Mouse (Mus musculus) kidney, embryonic 16.5 days (tissue): Measurements from ENCODE around the gene Card9. TPM values are rescaled to one million over a fixed set of nuclear protein-coding genes. Genes with fewer than 3 reads are reported as not detected.
A peak's percentile ranks its signal among the peaks of the same experiment; 100 is the strongest.

Experiments used
- ATAC-seq: fragments of 200-750 bp; cut with Nextera tagmentation; 2 replicates; pipeline ENCODE4 v1.8.0; 2017; ENCODE audit warnings: moderate TSS enrichment; ENCODE audit not compliant: low FRiP score, low TSS enrichment
- H3K27ac ChIP-seq: fragments of 300-500 bp; sonication (generic); 2 replicates; pipeline ENCODE4 v1.5.1; 2014; ENCODE audit warnings: low read length
- H3K27me3 ChIP-seq: fragments of 300-500 bp; sonication (generic); 2 replicates; pipeline ENCODE4 v1.6.1; 2014; ENCODE audit warnings: low read length, control low read depth, mixed read lengths; ENCODE audit not compliant: insufficient read depth
- H3K36me3 ChIP-seq: fragments of 300-500 bp; sonication (generic); 2 replicates; pipeline ENCODE4 v1.6.1; 2014; ENCODE audit warnings: low read length, control low read depth, mixed read lengths; ENCODE audit not compliant: insufficient read depth
- H3K4me1 ChIP-seq: fragments of 300-500 bp; sonication (generic); 2 replicates; pipeline ENCODE4 v1.6.1; 2014; ENCODE audit warnings: low read length, control low read depth, mixed read lengths; ENCODE audit not compliant: insufficient read depth
- H3K4me2 ChIP-seq: fragments of 300-500 bp; sonication (generic); replicated peaks from 2 replicates; pipeline ENCODE4 v1.6.1; 2014; ENCODE audit warnings: low read depth, low read length
- H3K4me3 ChIP-seq: fragments of 300-500 bp; sonication (generic); 2 replicates; pipeline ENCODE4 v1.5.1; 2014; ENCODE audit warnings: mild to moderate bottlenecking, low read length
- H3K9ac ChIP-seq: fragments of 300-500 bp; sonication (generic); replicated peaks from 2 replicates; pipeline ENCODE4 v1.6.1; 2014; ENCODE audit warnings: low read length
- H3K9me3 ChIP-seq: fragments of 300-500 bp; sonication (generic); 2 replicates; pipeline ENCODE4 v1.6.1; 2016; ENCODE audit warnings: low read length, control low read depth
- WGBS: fragments of 180-500 bp; shearing (Covaris S2); extraction: QIAGEN DNeasy Blood & Tissue Kit; methylation state at CpG from one replicate; pipeline ENCODE4 v1.1.7; 2014; 5-methylcytosine and 5-hydroxymethylcytosine counted together
- polyA plus RNA-seq: library from polyadenylated mRNA; unstranded; fragments of >200 nt; fragmentation: Nextera tagmentation; extraction: Ambion mirVana; gene quantifications from 2 replicates; pipeline ENCODE4 v1.2.1, GENCODE M21; 2015

Card9 gene
- polyA plus RNA-seq, 1 experiment from 2014 or later: 0.92 TPM

DNA sequence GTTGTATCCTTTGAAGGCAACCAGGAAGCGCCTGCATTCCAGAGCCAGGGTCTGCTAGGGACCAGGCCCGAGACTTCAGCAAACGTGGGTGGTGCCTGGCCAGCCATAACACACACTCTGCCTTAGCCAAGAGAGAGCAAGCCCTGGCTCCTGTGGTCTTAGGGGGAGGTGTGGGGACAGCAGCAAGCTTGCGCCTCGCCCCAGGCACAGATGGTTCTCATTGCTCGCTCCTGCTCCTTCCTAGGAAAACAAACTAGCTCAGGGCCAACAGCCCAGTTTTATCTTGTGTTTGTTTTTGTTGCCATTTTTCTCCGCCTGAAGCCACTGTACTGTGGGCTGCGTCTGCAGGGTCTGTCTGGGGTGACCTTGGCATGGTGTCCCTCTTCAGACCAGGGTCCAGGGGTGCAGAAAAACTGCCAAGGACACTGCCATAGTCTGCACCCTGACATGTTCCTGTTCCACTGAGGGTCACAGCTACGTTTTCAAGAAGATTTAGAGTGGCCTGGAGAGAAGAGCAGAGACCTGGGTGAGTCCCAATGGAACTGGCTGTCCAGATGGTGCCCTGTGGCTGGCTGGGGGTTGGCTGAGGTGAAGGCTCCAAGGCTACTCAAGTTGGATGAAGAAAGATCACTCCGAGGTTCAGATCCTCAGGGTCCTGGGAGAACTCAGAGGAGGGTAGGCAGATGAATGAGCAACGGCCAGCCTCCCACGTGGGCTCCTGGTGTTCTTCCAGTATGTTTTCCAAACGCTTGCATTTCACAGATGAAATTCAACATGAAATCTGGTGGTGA lies 46.2 kb downstream of the Card9 start:
- WGBS: 32% methylated on average over 13 of the region's 13 CpGs
- Histone ChIP-seq H3K27ac (peak overlapping the region; percentile 97), H3K4me3 (peak overlapping the region; percentile 93), H3K4me2 (peak overlapping the region; percentile 89), H3K9ac (peak overlapping the region; percentile 95), H3K36me3 (no peaks in the 10 kb centered on the region), H3K4me1 (peaks cover 41% of the 10 kb centered on the region), H3K9me3 (no peaks in the 10 kb centered on the region), H3K27me3 (no peaks in the 10 kb centered on the region)
- peak; percentile 69 for ATAC-seq

DNA sequence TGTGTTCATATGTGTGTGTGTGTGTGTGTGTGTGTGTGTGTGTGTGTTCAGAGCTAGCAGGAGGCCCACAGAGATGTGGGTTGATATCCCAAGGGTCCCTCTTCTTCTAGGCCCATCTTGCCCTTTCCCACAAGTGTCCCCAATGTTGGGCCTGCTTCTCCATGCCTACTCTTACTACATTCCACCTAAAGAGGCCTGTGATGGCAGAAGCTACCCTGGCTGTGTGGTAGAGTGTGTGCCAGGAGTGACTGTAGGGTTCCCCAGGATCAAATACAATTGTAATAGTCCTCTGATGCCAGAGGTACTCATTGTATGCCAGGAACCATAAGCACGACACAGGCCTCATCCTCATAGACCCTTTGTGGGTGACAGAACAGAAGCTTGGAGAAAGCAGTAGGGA lies 47.3 kb downstream of the Card9 start:
- no peak overlapping the region for H3K9ac ChIP-seq
- WGBS: 97% methylated on average over 1 of the region's 1 CpGs
- H3K4me1 ChIP-seq: peaks cover 39% of the 10 kb centered on the region
- no peak for ATAC-seq
- H3K27me3 ChIP-seq: no peaks in the 10 kb centered on the region
- no peaks in the 10 kb centered on the region for H3K36me3 ChIP-seq
- H3K9me3 ChIP-seq: no peaks in the 10 kb centered on the region
- H3K4me3 ChIP-seq: no peak overlapping the region
- H3K4me2 ChIP-seq: no peak overlapping the region
- peak overlapping the region; percentile 97 for H3K27ac ChIP-seq

DNA sequence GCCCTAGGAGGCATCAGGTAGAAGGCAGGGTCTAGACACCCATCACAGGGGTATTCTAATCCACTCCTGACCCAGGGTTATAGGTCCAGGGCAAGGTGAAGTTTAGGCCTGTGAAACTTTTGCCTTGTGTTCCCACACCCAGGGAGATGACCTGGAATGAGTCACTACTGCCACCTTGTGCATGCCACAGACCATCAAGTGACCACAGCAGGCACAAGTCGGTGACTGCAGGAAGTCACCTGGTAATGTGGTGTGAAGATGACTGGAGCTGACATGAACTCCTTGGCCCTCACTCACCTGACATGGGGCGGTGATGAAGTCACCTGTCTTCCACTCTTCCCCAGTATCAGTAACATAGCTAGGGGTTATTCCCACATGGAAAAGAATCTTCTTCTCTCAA lies 47.9 kb downstream of the Card9 start:
- Histone ChIP-seq H3K27me3 (no peaks in the 10 kb centered on the region), H3K9me3 (no peaks in the 10 kb centered on the region), H3K9ac (no peak overlapping the region), H3K4me2 (no peak overlapping the region), H3K36me3 (no peaks in the 10 kb centered on the region), H3K4me1 (peaks cover 39% of the 10 kb centered on the region), H3K4me3 (no peak overlapping the region), H3K27ac (no peak overlapping the region)
- WGBS: 65% methylated on average over 2 of the region's 2 CpGs
- no peak for ATAC-seq

DNA sequence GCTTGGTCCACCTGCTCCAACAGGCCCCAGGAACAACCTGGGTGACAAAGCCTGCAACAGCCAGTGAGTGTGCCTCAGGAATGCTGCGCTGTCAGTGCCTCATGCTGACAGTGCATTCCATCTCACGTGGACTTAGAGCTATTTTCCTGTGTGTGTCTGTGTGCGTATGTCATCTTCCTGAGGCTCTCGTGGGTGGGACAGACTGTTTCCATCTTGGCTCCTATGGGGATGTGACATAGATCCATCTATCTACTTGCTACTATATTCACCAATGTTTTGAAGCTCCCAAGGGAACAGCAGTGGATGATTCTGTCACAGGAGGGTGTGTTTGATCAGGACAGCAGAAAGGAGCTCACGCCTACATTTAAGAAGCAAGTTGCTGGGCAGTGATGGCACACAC lies 48.8 kb downstream of the Card9 start:
- ATAC-seq: no peak
- Histone ChIP-seq H3K27me3 (no peaks in the 10 kb centered on the region), H3K4me1 (peaks cover 34% of the 10 kb centered on the region), H3K9me3 (no peaks in the 10 kb centered on the region), H3K27ac (no peak overlapping the region), H3K4me2 (no peak overlapping the region), H3K9ac (no peak overlapping the region), H3K36me3 (no peaks in the 10 kb centered on the region), H3K4me3 (no peak overlapping the region)
- 74% methylated on average over 5 of the region's 5 CpGs for WGBS

DNA sequence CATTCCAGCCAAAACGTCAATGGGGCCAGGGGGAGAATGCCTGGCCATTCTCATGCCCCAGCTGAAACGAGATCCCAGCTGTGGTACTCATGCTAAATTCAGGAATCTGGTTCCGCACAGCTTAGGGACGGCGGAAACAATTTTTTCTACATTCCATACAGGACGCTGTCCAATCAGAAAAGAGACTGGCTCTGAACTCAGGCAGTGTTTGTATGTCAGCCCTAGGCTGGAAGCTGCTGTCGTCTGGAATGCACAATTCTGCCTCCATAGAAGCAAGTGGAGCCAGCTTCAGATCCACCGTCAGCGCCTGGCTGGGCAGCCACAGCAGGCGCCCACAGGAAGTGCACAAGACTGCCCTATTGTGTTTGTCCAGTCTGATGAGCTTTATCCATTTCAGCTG lies 51.0 kb downstream of the Card9 start:
- Histone ChIP-seq H3K36me3 (no peaks in the 10 kb centered on the region), H3K9ac (peak overlapping the region; percentile 31; the same call in 1 of the 2 replicates), H3K4me2 (no peak overlapping the region; the same call in 1 of the 2 replicates), H3K27ac (peak overlapping the region; percentile 76), H3K4me3 (no peak overlapping the region), H3K4me1 (peaks cover 22% of the 10 kb centered on the region), H3K9me3 (no peaks in the 10 kb centered on the region), H3K27me3 (no peaks in the 10 kb centered on the region)
- ATAC-seq: peak; percentile 52
- WGBS: 24% methylated on average over 10 of the region's 10 CpGs

DNA sequence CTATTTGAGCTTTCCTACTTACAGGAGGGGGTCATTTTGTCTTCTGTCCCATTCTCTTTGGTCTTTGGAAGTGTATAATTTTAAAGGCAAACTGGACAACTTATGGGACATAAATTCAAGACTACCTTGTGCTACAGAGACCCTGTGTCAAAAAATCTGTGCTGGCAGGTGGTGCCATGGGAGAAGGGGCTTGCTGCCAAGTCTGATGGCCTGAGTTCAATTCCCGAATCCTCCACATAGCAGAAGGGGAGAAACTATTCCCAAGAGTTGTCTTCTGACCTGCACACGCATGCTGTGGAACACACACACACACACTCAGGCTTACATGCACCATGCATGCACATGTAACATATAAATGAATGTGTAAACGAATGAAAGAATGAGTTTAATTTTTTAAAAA lies 54.0 kb downstream of the Card9 start:
- Histone ChIP-seq H3K36me3 (no peaks in the 10 kb centered on the region), H3K9me3 (no peaks in the 10 kb centered on the region), H3K27ac (no peak overlapping the region), H3K4me3 (no peak overlapping the region), H3K27me3 (no peaks in the 10 kb centered on the region), H3K9ac (no peak overlapping the region), H3K4me2 (no peak overlapping the region), H3K4me1 (peaks cover 13% of the 10 kb centered on the region)
- ATAC-seq: no peak
- 88% methylated on average over 3 of the region's 3 CpGs for WGBS

DNA sequence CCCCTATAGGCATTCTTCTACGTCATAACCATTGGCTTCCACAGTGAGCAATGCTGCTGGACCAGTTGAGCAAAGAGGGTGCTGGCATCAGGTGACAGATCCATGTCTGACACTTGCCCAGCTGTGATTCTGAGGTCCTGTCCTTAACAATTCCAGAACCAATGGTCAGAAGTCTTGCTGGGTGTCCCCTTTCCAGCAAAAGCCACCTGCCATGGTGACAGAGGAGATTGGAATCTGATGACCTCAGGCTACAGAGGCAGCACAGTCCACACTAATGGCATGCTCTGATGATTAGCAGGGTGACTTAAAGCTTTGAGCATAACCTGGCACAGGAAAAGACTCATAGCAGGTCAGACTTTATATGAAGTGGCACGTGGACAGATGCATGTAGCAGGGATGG lies 55.2 kb downstream of the Card9 start:
- no peak overlapping the region for H3K4me2 ChIP-seq
- H3K9ac ChIP-seq: no peak overlapping the region
- no peaks in the 10 kb centered on the region for H3K36me3 ChIP-seq
- ATAC-seq: no peak
- H3K4me1 ChIP-seq: peaks cover 13% of the 10 kb centered on the region
- no peaks in the 10 kb centered on the region for H3K27me3 ChIP-seq
- no peak overlapping the region for H3K4me3 ChIP-seq
- no peaks in the 10 kb centered on the region for H3K9me3 ChIP-seq
- WGBS: 73% methylated on average over 2 of the region's 2 CpGs
- H3K27ac ChIP-seq: no peak overlapping the region

DNA sequence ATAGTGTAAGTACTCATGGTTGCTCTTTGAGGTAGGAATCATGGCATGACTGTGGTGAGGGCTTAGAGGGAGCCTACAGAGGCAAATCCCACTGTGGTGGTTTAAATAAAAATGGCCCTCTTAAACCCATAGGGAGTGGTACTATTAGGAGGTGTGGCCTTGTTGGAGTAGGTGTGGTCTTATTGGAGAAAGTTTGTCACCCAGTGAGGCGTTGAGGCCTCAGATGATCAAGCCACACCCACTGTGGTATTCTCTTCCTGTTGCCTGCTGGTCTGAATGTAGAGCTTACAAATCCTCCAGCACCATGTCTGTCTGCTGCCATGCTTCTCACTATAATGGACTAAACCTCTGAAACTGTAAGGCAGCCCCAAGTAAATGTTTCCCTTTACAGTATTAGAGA lies 56.0 kb downstream of the Card9 start:
- H3K4me2 ChIP-seq: no peak overlapping the region
- no peak overlapping the region for H3K27ac ChIP-seq
- H3K4me3 ChIP-seq: no peak overlapping the region
- H3K9me3 ChIP-seq: no peaks in the 10 kb centered on the region
- no peaks in the 10 kb centered on the region for H3K27me3 ChIP-seq
- no peak overlapping the region for H3K9ac ChIP-seq
- 65% methylated on average over 1 of the region's 1 CpGs for WGBS
- ATAC-seq: no peak
- H3K36me3 ChIP-seq: no peaks in the 10 kb centered on the region
- peaks cover 7% of the 10 kb centered on the region for H3K4me1 ChIP-seq

Other genes with a start within 250 kb of the Card9 start
- 12.7 and 13.3 TPM in 2 replicates for gene Nacc2, start 237.7 kb downstream of the Card9 start, polyA plus RNA-seq
- gene Lhx3, start 152.6 kb downstream of the Card9 start, polyA plus RNA-seq: 0.09 TPM in 1 of 2 replicates, not detected in the other
- gene Qsox2, start 123.4 kb downstream of the Card9 start, polyA plus RNA-seq: 18.4 and 20.7 TPM in 2 replicates
- 0.02 and 0.03 TPM in 2 replicates for gene Ccdc187, start 66.4 kb downstream of the Card9 start, polyA plus RNA-seq
- 41.9 and 44.1 TPM in 2 replicates for gene Gpsm1, start 45.4 kb downstream of the Card9 start, polyA plus RNA-seq
- gene Dnlz, start 8.8 kb downstream of the Card9 start, polyA plus RNA-seq: 30.6 and 34.2 TPM in 2 replicates
- 31.7 and 35.3 TPM in 2 replicates for gene Snapc4, start 19.7 kb upstream of the Card9 start, polyA plus RNA-seq
- gene Entr1, start 28.4 kb upstream of the Card9 start, polyA plus RNA-seq: 125 and 127 TPM in 2 replicates
- gene Pmpca, start 28.4 kb upstream of the Card9 start, polyA plus RNA-seq: 122 TPM in 2 replicates
- gene Inpp5e, start 48.3 kb upstream of the Card9 start, polyA plus RNA-seq: 24.9 and 26.6 TPM in 2 replicates
- 27.6 and 28.6 TPM in 2 replicates for gene Sec16a, start 84.3 kb upstream of the Card9 start, polyA plus RNA-seq
- gene Notch1, start 155.7 kb upstream of the Card9 start, polyA plus RNA-seq: 23.7 and 27.0 TPM in 2 replicates
- 257 and 266 TPM in 2 replicates for gene Egfl7, start 219.1 kb upstream of the Card9 start, polyA plus RNA-seq
- gene Gm20532, start 225.7 kb upstream of the Card9 start, polyA plus RNA-seq: not detected in 2 replicates
- 53.0 and 57.0 TPM in 2 replicates for gene Agpat2, start 243.5 kb upstream of the Card9 start, polyA plus RNA-seq